Mouse (Mus musculus) bone marrow, adult 2 months (tissue): ENCODE results near the gene Bscl2.

Experiments
- CTCF ChIP-seq: fragments of 200-500 bp; IDR thresholded peaks from 2 replicates; pipeline ENCODE4 v1.5.1; 2011; ENCODE audit warnings: low read length, control low read depth; ENCODE audit not compliant: control insufficient read depth, insufficient read depth
- POLR2A ChIP-seq: fragments of 200-500 bp; IDR thresholded peaks from 2 replicates; pipeline ENCODE4 v1.6.1; 2011; ENCODE audit warnings: low read depth, mild to moderate bottlenecking, control low read depth, low read length, borderline replicate concordance; ENCODE audit not compliant: control insufficient read depth

GRCm38 (mm10) chr19:8839103-8839907 lies 2.0 kb downstream of the Bscl2 start, which contains the start of gene Gng3:
- TF ChIP-seq CTCF (no peak), POLR2A (no peak)
